Comparison of ENCODE assay signal across 25 mouse cellular contexts in the genomic region with DNA sequence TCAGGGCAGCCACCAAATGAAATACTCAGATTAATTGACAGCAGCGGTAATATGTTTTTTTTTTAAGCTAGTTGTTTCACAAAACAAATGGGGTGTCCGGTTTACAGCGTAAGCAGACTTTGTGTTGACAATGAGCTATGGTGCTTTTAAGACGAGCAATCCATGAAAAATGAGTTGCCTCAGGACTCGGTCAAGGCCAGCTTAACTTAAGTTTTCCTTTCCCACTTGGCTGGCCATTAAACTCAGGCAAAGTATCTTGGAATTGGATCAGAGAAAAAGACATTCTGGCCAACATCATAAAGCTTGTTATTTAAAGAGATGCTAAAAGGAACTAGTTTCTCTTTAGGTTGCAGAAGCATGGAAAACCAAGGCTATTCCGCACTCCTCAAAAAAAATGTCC. TPM values are rescaled to one million over a fixed set of nuclear protein-coding genes. Genes with fewer than 3 reads are reported as not detected.
A peak's percentile ranks its signal among the peaks of the same experiment; 100 is the strongest.
DNase-seq lines count a peak whose midpoint lies in the region; ATAC-seq and TF ChIP-seq lines count a peak whose summit lies in the region.
"Had no signal": no experiment of that assay in that cellular context is flagged by ENCODE, and none has a peak within 500 bp of the region (broad histone marks: within the 10 kb centered on the region; RNA-seq: fewer than 3 reads in every experiment).

No protein-coding gene starts in this region.

- no peaks in the 10 kb centered on the region for H3K27me3 ChIP-seq in embryonic facial prominence, embryonic 14.5 days (replicated peaks; ENCODE audit: control insufficient read depth, insufficient read depth, low read length)
- H3K27me3 ChIP-seq in embryonic facial prominence, embryonic 10.5 days (replicated peaks; ENCODE audit: low read depth, poor library complexity, severe bottlenecking): no peaks in the 10 kb centered on the region
- no peaks in the 10 kb centered on the region for H3K27me3 ChIP-seq in lung, embryonic 14.5 days (ENCODE audit: insufficient read depth, low read length)
- H3K27me3 ChIP-seq: embryonic facial prominence, embryonic 15.5 days; heart, embryonic 12.5 days; hindbrain, embryonic 12.5 days had no signal

- TF ChIP-seq CTCF in lung, embryonic 14.5 days (IDR thresholded peaks at IDR 0.05; ENCODE audit: low read depth): no peak

- peak; percentile 23 to 78 for DNase-seq in adrenal gland, adult (ENCODE audit: inconsistent age in 2 of 2, low spot score in 1 of 2)
- no peak for DNase-seq in adrenal gland, postnatal 25 days
- DNase-seq in embryonic facial prominence, embryonic 14.5 days (ENCODE audit: low spot score): peak; percentile 10
- DNase-seq in embryonic facial prominence, embryonic 10.5 days (ENCODE audit: low spot score): no peak
- peak; percentile 75 for DNase-seq in lung, embryonic 14.5 days
- no peak for DNase-seq in lung, postnatal 36 days
- DNase-seq in adipocyte (ENCODE audit: low spot score): peak; percentile 5
- DNase-seq in heart, postnatal 4 days: no peak
- DNase-seq: B cell, adult 2 months; cerebellum, adult 18-20 months; cerebellum, adult 9-11 months; cerebellum, postnatal 36 days; gastrocnemius, adult 2 months; gastrocnemius, postnatal 25 days had no signal

- no peak overlapping the region for H3K9ac ChIP-seq in embryonic facial prominence, embryonic 14.5 days (ENCODE audit: low read depth, low read length)
- no peak overlapping the region for H3K9ac ChIP-seq in lung, embryonic 14.5 days
- H3K9ac ChIP-seq: embryonic facial prominence, embryonic 15.5 days; heart, embryonic 12.5 days; hindbrain, embryonic 12.5 days had no signal

- no peak for ATAC-seq in embryonic facial prominence, embryonic 14.5 days (ENCODE audit: low read depth)
- ATAC-seq in lung, embryonic 14.5 days (ENCODE audit: insufficient read depth): no peak
- ATAC-seq: CD4-positive, CD25-positive, alpha-beta regulatory T cell, adult 4 months; forebrain, embryonic 14.5 days; hindbrain, embryonic 16.5 days; inflammation-experienced regulatory T-cells, adult 6 months had no signal

- WGBS in embryonic facial prominence, embryonic 14.5 days: 52% methylated on average over 6 of the region's 6 CpGs
- WGBS in embryonic facial prominence, embryonic 10.5 days: 77% methylated on average over 6 of the region's 6 CpGs
- 32% methylated on average over 6 of the region's 6 CpGs for WGBS in lung, embryonic 14.5 days

- no peaks in the 10 kb centered on the region for H3K4me1 ChIP-seq in embryonic facial prominence, embryonic 14.5 days (ENCODE audit: control insufficient read depth, insufficient read depth, low read length)
- 0 out of 2 replicates have a peak, but pooled peaks cover 3% of the 10 kb centered on the region for H3K4me1 ChIP-seq in embryonic facial prominence, embryonic 10.5 days
- H3K4me1 ChIP-seq in lung, embryonic 14.5 days (ENCODE audit: insufficient read depth): no peaks in the 10 kb centered on the region
- H3K4me1 ChIP-seq: embryonic facial prominence, embryonic 15.5 days; hindbrain, embryonic 12.5 days had no signal

- H3K4me2 ChIP-seq in embryonic facial prominence, embryonic 14.5 days (ENCODE audit: low read depth, low read length): no peak overlapping the region
- 0 out of 2 replicates have a peak overlapping the region, but pooled peaks have one; percentile 2 for H3K4me2 ChIP-seq in lung, embryonic 14.5 days
- H3K4me2 ChIP-seq: embryonic facial prominence, embryonic 15.5 days; heart, embryonic 12.5 days; hindbrain, embryonic 12.5 days had no signal

- H3K27ac ChIP-seq in embryonic facial prominence, embryonic 14.5 days (replicated peaks; ENCODE audit: low read depth, low read length): no peak overlapping the region
- H3K27ac ChIP-seq in embryonic facial prominence, embryonic 10.5 days (replicated peaks): no peak overlapping the region
- H3K27ac ChIP-seq in lung, embryonic 14.5 days (ENCODE audit: low read depth): no peak overlapping the region
- H3K27ac ChIP-seq: embryonic facial prominence, embryonic 15.5 days; forebrain, embryonic 10.5 days; gastrocnemius, adult 2 months; hindbrain, embryonic 12.5 days had no signal

- no peaks in the 10 kb centered on the region for H3K36me3 ChIP-seq in embryonic facial prominence, embryonic 14.5 days (ENCODE audit: control insufficient read depth, insufficient read depth, low read length)
- H3K36me3 ChIP-seq in embryonic facial prominence, embryonic 10.5 days (replicated peaks): no peaks in the 10 kb centered on the region
- H3K36me3 ChIP-seq in lung, embryonic 14.5 days (ENCODE audit: insufficient read depth): no peaks in the 10 kb centered on the region
- H3K36me3 ChIP-seq: embryonic facial prominence, embryonic 15.5 days; forebrain, embryonic 10.5 days; G1E; hindbrain, embryonic 12.5 days had no signal

- no peak overlapping the region for H3K4me3 ChIP-seq in embryonic facial prominence, embryonic 14.5 days (ENCODE audit: low read depth, low read length)
- H3K4me3 ChIP-seq in embryonic facial prominence, embryonic 10.5 days: no peak overlapping the region
- H3K4me3 ChIP-seq in lung, embryonic 14.5 days (ENCODE audit: low read depth, low read length): no peak overlapping the region
- H3K4me3 ChIP-seq: embryonic facial prominence, embryonic 15.5 days; erythroblast, embryonic 14.5 days; forebrain, embryonic 10.5 days; gastrocnemius, adult 2 months; heart, embryonic 12.5 days; hindbrain, embryonic 12.5 days had no signal

- no peaks in the 10 kb centered on the region for H3K9me3 ChIP-seq in embryonic facial prominence, embryonic 14.5 days (ENCODE audit: control insufficient read depth, low read length)
- no peaks in the 10 kb centered on the region for H3K9me3 ChIP-seq in embryonic facial prominence, embryonic 10.5 days
- no peaks in the 10 kb centered on the region for H3K9me3 ChIP-seq in lung, embryonic 14.5 days (ENCODE audit: low read depth, low read length)
- H3K9me3 ChIP-seq: embryonic facial prominence, embryonic 15.5 days; forebrain, embryonic 10.5 days; heart, embryonic 12.5 days; hindbrain, embryonic 12.5 days had no signal

RNA-seq across cellular contexts. Expression of a gene that starts 26.9 kb away (rescaled TPM):
- total RNA-seq in adrenal gland, postnatal 25 days (2021): 5.8 and 10.7 TPM in 2 replicates
- 26.4 and 31.2 TPM in 2 replicates for polyA plus RNA-seq in embryonic facial prominence, embryonic 14.5 days (2014; fragmentation: Nextera tagmentation; extraction: Ambion mirVana)
- polyA plus RNA-seq in embryonic facial prominence, embryonic 10.5 days (2016; fragmentation: Nextera tagmentation; extraction: Ambion mirVana): 4.8 and 6.5 TPM in 2 replicates
- 8.4 and 15.0 TPM in 2 replicates for polyA plus RNA-seq in lung, embryonic 14.5 days (2014; fragmentation: Nextera tagmentation; extraction: Ambion mirVana)
- total RNA-seq in heart, postnatal 4 days (2021): 100 to 1,000 TPM; 228 to 229 TPM
- total RNA-seq: granulocyte monocyte progenitor cell, adult 5-6 weeks had no signal
- polyA plus RNA-seq: G1E had no signal

Comparison
In these comparisons a context has a peak if more than half of its experiments do, and no peak if none do; other contexts are left out.
1. DNase-seq: peak in adrenal gland, adult (2 of 2), embryonic facial prominence, embryonic 14.5 days (single experiment), lung, embryonic 14.5 days (single experiment) and adipocyte (single experiment); none in adrenal gland, postnatal 25 days (single experiment), embryonic facial prominence, embryonic 10.5 days (single experiment), lung, postnatal 36 days (single experiment) and heart, postnatal 4 days (single experiment).